Mouse (Mus musculus) embryonic facial prominence, embryonic 14.5 days (tissue): Measurements from ENCODE around the gene Echs1. TPM values are rescaled to one million over a fixed set of nuclear protein-coding genes. Genes with fewer than 3 reads are reported as not detected.
A peak's percentile ranks its signal among the peaks of the same experiment; 100 is the strongest.

Experiments used
- ATAC-seq: fragments of 200-750 bp; cut with Nextera tagmentation; 2 replicates; pipeline ENCODE4 v1.8.0; 2017; ENCODE audit warnings: low read depth, moderate number of reproducible peaks, moderate TSS enrichment
- DNase-seq: peaks from one replicate; pipeline ENCODE4 v3.0.0-alpha.2; 2015; ENCODE audit warnings: low spot score
- H3K27ac ChIP-seq: fragments of 300-500 bp; sonication (generic); replicated peaks from 2 replicates; pipeline ENCODE4 v1.5.1; 2014; ENCODE audit warnings: low read depth, mild to moderate bottlenecking, low read length, moderate library complexity
- H3K27me3 ChIP-seq: fragments of 300-500 bp; sonication (generic); replicated peaks from 2 replicates; pipeline ENCODE4 v1.6.1; 2014; ENCODE audit warnings: low read length; ENCODE audit not compliant: control insufficient read depth, insufficient read depth
- H3K36me3 ChIP-seq: fragments of 300-500 bp; sonication (generic); 2 replicates; pipeline ENCODE4 v1.6.1; 2014; ENCODE audit warnings: low read length, mixed read lengths; ENCODE audit not compliant: control insufficient read depth, insufficient read depth
- H3K4me1 ChIP-seq: fragments of 300-500 bp; sonication (generic); 2 replicates; pipeline ENCODE4 v1.6.1; 2014; ENCODE audit warnings: antibody characterized with exemption, low read length; ENCODE audit not compliant: control insufficient read depth, insufficient read depth
- H3K4me2 ChIP-seq: fragments of 300-500 bp; sonication (generic); 2 replicates; pipeline ENCODE4 v1.6.1; 2014; ENCODE audit warnings: low read depth, mild to moderate bottlenecking, low read length, moderate library complexity, mixed read lengths
- H3K4me3 ChIP-seq: fragments of 300-500 bp; sonication (generic); 2 replicates; pipeline ENCODE4 v1.5.1; 2014; ENCODE audit warnings: low read depth, mild to moderate bottlenecking, low read length
- H3K9ac ChIP-seq: fragments of 300-500 bp; sonication (generic); 2 replicates; pipeline ENCODE4 v1.6.1; 2014; ENCODE audit warnings: low read depth, mild to moderate bottlenecking, low read length, moderate library complexity, mixed read lengths
- H3K9me3 ChIP-seq: fragments of 300-500 bp; sonication (generic); 2 replicates; pipeline ENCODE4 v1.6.1; 2016; ENCODE audit warnings: low read length; ENCODE audit not compliant: control insufficient read depth
- WGBS: fragments of 180-500 bp; shearing (Covaris S2); extraction: QIAGEN DNeasy Blood & Tissue Kit; methylation state at CpG from one replicate; pipeline ENCODE4 v1.1.7; 2014; 5-methylcytosine and 5-hydroxymethylcytosine counted together
- polyA plus RNA-seq: library from polyadenylated mRNA; unstranded; fragments of >200 nt; fragmentation: Nextera tagmentation; extraction: Ambion mirVana; gene quantifications from 2 replicates; pipeline ENCODE4 v1.2.1, GENCODE M21; 2014

The Echs1 gene
- polyA plus RNA-seq, 1 experiment from 2014 or later, result 136 TPM

DNA sequence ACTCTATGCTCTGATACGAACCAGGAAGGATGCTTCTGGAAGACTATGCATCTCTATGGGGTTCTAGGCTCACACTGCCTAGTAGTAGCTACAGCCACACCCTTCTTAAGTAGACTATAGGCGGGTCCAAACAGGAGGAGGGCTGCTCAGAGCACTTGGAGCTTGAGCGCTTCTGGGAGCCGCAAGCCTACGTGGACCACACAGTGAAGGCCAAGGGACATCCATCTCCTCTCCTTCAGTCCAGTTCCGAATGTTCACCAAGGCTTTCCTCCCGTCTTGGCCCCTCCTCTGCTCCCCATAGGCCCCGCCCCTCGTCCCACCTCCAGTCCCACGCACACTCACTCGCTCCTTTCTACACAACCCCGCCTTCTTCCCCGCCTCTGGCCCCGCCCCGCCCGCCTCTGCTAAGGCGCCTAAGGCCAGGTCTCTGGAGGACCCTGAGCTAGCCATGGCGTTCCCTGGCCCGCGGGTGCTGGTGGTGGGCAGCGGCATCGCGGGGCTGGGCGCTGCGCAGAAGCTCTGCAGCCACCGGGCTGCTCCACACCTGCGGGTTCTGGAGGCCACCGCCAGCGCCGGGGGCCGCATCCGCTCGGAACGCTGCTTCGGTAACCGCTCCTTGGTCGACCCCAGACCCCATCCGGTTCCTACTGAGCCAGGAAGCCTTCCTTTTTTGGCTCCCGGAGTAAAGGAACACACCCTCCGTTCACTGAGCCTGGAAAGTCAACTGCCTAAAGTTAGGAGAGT is 9.2 kb upstream of the Echs1 start:
- ATAC-seq, result peak; percentile 99
- H3K27ac ChIP-seq, result 0 out of 2 replicates have a peak overlapping the region, but pooled peaks have one; percentile 2

DNA sequence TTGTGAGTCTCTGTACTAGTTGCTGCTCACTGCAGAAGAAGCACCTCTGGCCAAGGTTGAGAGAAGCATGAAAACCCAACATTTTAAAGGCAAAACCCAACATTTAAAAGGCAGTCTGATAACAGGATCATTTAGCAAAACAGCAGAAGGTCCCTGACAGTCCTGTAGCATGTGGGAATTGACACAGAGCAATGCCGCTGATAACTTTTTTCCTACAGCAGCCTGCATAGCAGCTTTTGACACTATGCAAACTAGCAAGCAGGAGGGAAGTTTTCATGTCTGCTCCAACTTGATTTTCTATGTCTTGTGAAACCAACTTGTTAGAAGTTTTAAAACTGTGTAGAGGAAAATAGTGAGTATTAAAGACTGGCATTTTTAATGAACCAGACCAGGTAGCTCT is 8.1 kb upstream of the Echs1 start:
- H3K27me3 ChIP-seq, result no peaks in the 10 kb centered on the region
- H3K4me3 ChIP-seq, result no peak overlapping the region
- ATAC-seq, result no peak
- H3K27ac ChIP-seq, result no peak overlapping the region
- no peak for DNase-seq
- H3K9ac ChIP-seq, result no peak overlapping the region
- 0 out of 2 replicates have a peak, but pooled peaks cover 4% of the 10 kb centered on the region for H3K36me3 ChIP-seq
- H3K4me1 ChIP-seq, result 0 out of 2 replicates have a peak, but pooled peaks cover 4% of the 10 kb centered on the region
- WGBS, result 91% methylated on average over 1 of the region's 1 CpGs
- no peak overlapping the region for H3K4me2 ChIP-seq
- no peaks in the 10 kb centered on the region for H3K9me3 ChIP-seq

More for the DNA sequence above, 9.2 kb upstream of the Echs1 start:
- Histone ChIP-seq H3K36me3 (peaks cover 14% of the 10 kb centered on the region), H3K9ac (peak overlapping the region; percentile 87), H3K27me3 (no peaks in the 10 kb centered on the region), H3K4me1 (0 out of 2 replicates have a peak, but pooled peaks cover 4% of the 10 kb centered on the region), H3K4me2 (peak overlapping the region; percentile 59), H3K4me3 (peak overlapping the region; percentile 82), H3K9me3 (no peaks in the 10 kb centered on the region)
- WGBS, result 2% methylated on average over 40 of the region's 40 CpGs
- peak; percentile 94 for DNase-seq

DNA sequence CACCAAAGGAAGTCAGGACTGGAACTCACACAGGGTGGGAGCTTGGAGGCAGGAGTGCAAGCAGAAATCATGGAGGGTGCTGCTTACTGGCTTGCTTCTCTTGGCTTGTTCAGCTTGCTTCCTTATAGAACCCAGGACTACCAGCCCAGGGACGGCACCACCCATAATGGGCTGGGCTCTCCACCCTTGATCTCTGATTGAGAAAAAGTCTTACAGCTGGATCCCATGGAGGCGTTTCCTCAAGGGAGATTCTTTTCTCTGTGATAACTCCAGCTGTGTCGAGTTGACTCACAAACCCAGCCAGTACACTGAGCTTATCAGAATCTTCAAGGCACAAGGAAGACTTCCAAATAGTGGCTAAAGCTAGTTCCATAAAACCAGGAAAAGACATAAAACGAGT is 6.5 kb upstream of the Echs1 start:
- no peak for ATAC-seq
- Histone ChIP-seq H3K4me3 (no peak overlapping the region), H3K9me3 (no peaks in the 10 kb centered on the region), H3K36me3 (no peaks in the 10 kb centered on the region), H3K9ac (no peak overlapping the region), H3K4me2 (no peak overlapping the region), H3K27me3 (no peaks in the 10 kb centered on the region), H3K4me1 (0 out of 2 replicates have a peak, but pooled peaks cover 4% of the 10 kb centered on the region), H3K27ac (no peak overlapping the region)
- DNase-seq, result no peak
- 33% methylated on average over 4 of the region's 4 CpGs for WGBS

DNA sequence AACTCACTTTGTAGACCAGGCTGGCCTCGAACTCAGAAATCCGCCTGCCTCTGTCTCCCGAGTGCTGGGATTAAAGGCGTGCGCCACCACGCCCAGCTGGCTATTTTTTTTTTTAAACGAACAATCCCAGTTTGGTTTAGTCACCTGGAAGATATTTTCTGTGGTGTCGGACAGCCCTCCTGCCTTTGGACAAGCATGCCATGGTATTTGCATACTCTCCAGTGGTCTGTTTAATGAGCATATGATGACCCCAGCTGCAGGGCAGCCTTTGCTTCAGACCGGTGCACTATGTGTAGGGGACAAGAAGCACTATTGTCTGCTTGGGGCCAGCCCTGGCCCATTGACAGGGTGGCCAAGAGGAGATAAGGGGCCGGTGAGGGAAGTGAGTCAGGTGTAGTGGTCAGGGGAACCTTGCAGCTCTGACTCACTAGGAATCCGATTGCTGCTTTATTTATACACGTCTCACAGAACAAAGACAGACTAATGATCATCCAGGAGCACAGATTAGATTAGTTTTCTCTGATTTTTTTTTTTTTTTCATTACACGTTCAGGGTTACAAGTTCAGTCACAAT is 5.1 kb upstream of the Echs1 start:
- Histone ChIP-seq H3K9ac (no peak overlapping the region), H3K4me2 (no peak overlapping the region), H3K4me3 (no peak overlapping the region), H3K36me3 (no peaks in the 10 kb centered on the region), H3K4me1 (no peaks in the 10 kb centered on the region), H3K27me3 (no peaks in the 10 kb centered on the region), H3K27ac (no peak overlapping the region), H3K9me3 (no peaks in the 10 kb centered on the region)
- 63% methylated on average over 12 of the region's 13 CpGs for WGBS
- DNase-seq, result no peak
- ATAC-seq, result no peak

DNA sequence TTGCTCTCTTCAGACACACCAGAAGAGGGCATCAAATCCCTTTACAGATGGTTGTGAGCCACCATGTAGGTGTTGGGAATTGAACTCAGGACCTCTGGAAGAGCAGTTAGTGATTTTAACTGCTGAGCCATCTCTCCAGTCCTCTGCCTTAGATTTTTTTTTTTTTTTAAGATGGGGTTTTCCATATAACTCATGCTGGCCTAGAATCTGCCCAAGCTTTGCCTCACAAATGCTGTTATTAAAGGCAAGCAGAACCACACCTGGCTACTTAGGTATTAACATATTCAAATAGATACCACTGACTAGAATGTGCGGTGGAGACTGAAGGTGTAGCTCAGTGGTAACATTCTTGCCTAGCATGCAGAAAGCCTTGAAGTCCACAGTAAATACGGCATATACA is 4.2 kb upstream of the Echs1 start:
- H3K4me2 ChIP-seq, result no peak overlapping the region
- no peaks in the 10 kb centered on the region for H3K9me3 ChIP-seq
- H3K27me3 ChIP-seq, result no peaks in the 10 kb centered on the region
- WGBS, result 91% methylated on average over 2 of the region's 2 CpGs
- no peaks in the 10 kb centered on the region for H3K36me3 ChIP-seq
- no peak overlapping the region for H3K4me3 ChIP-seq
- no peak overlapping the region for H3K27ac ChIP-seq
- DNase-seq (no peak), ATAC-seq (no peak)
- no peak overlapping the region for H3K9ac ChIP-seq
- no peaks in the 10 kb centered on the region for H3K4me1 ChIP-seq

DNA sequence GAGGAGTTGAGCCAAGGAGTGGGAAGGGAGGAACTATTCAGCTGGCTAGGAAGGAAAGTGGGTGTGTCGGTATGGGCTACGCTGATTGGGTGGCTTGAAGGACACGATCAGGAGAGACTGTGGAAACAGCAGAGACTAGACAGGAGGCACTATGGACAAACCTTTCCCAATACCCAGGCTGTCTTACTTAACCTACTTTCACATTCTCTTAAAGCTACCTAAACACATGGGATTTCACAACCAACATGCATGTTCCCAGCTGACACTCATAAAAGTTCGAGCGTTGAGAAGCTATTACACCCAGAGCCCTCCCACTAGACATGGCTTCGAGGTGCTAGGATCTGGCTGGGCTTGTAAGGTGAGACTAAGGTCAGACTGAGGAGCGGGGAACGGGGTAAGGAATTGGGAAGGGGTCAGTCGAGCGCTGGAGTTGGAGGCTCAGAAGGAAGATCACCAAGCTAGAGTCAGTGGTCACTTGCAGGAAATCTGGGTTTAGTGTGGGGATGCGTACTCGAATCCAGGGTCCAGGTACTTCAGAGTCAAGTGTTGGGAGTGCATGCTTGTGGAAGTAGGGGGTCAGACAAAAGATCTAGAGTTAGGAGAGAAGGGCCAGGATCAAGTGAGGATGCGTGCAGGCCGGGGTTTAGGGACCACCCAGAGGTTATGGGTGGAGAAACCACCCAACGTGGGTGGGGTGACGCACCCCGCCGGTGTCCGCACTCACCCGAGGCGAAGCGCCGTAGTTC is 520 bp downstream of the Echs1 start, which contains the start of gene Paox:
Paox (plus strand) TSS at position 217 of the 746 bp plus-strand sequence.
- H3K4me1 ChIP-seq, result no peaks in the 10 kb centered on the region
- no peaks in the 10 kb centered on the region for H3K27me3 ChIP-seq
- H3K4me2 ChIP-seq, result peak within 1 kb of the TSS; percentile 89
- H3K36me3 ChIP-seq, result peaks cover 18% of the 10 kb centered on the region
- H3K4me3 ChIP-seq, result peak within 1 kb of the TSS; percentile 82
- under 1% methylated on average over 22 of the region's 23 CpGs for WGBS
- H3K27ac ChIP-seq, result peak within 1 kb of the TSS; percentile 85
- peak within 1 kb of the TSS; percentile 80 for H3K9ac ChIP-seq
- H3K9me3 ChIP-seq, result no peaks in the 10 kb centered on the region
- peak; percentile 79 for ATAC-seq
- DNase-seq, result peak; percentile 86

DNA sequence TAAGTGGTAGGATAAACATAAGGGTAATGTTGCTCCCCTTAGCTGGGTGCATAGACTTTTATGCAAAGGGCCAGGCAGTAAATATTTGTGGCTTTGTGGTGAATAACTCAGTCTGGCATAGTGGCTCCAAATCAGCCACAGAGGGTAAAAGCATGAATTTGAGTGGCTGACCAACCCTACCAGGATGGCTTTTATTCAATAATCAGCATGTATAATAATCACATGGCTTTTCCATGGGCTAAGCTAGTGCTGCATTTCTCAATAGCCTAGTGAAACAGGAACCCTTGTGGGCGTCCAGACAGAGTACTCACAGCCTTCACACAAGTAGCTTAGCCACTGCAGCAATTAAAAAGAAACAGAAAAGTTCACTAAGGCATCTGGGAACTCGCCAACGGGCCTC is 4.3 kb downstream of the Echs1 start:
- H3K36me3 ChIP-seq, result peaks cover 56% of the 10 kb centered on the region
- H3K27me3 ChIP-seq, result no peaks in the 10 kb centered on the region
- DNase-seq (peak; percentile 63), ATAC-seq (peak; percentile 34; the same call in 1 of the 2 replicates)
- no peaks in the 10 kb centered on the region for H3K4me1 ChIP-seq
- H3K4me2 ChIP-seq, result no peak overlapping the region
- 61% methylated on average over 3 of the region's 3 CpGs for WGBS
- no peak overlapping the region for H3K4me3 ChIP-seq
- H3K27ac ChIP-seq, result no peak overlapping the region
- no peak overlapping the region for H3K9ac ChIP-seq
- no peaks in the 10 kb centered on the region for H3K9me3 ChIP-seq

DNA sequence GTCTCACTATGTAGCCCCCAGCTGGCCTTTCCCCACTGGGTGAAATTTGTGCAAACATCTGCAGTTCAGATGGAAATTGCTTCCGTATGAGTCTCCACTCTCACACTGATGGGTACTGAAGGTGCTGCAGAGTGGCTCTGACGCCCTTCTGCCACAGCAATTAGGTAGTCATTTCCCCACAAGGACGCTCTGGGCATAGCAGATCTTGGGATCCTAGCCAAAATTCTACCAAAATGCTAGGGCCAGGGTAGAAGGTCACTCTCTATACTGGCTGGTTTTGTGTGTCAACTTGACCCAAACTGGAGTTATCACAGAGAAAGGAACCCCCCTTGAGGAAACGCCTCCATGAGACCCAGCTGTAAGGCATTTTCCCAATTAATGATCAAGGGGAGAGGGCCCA is 12.3 kb downstream of the Echs1 start:
- Histone ChIP-seq H3K36me3 (peaks cover 40% of the 10 kb centered on the region), H3K9me3 (no peaks in the 10 kb centered on the region), H3K4me2 (no peak overlapping the region), H3K4me3 (no peak overlapping the region), H3K4me1 (peaks cover 5% of the 10 kb centered on the region; the same call in 1 of the 2 replicates), H3K27ac (no peak overlapping the region), H3K27me3 (no peaks in the 10 kb centered on the region), H3K9ac (no peak overlapping the region)
- WGBS, result 55% methylated on average over 4 of the region's 4 CpGs
- ATAC-seq (no peak), DNase-seq (no peak)
